Mouse (Mus musculus) retina, embryonic 14.5 days (tissue): ENCODE results near the gene Ccdc28b.

ENCODE experiments used
- DNase-seq: peaks from one replicate; pipeline ENCODE4 v3.0.0-alpha.2; 2015; ENCODE audit warnings: low spot score

The Ccdc28b gene

GRCm38 (mm10) chr4:129622803-129623535, 778 bp downstream of the Ccdc28b start:
- DNase-seq, result peak; percentile 20

DNA sequence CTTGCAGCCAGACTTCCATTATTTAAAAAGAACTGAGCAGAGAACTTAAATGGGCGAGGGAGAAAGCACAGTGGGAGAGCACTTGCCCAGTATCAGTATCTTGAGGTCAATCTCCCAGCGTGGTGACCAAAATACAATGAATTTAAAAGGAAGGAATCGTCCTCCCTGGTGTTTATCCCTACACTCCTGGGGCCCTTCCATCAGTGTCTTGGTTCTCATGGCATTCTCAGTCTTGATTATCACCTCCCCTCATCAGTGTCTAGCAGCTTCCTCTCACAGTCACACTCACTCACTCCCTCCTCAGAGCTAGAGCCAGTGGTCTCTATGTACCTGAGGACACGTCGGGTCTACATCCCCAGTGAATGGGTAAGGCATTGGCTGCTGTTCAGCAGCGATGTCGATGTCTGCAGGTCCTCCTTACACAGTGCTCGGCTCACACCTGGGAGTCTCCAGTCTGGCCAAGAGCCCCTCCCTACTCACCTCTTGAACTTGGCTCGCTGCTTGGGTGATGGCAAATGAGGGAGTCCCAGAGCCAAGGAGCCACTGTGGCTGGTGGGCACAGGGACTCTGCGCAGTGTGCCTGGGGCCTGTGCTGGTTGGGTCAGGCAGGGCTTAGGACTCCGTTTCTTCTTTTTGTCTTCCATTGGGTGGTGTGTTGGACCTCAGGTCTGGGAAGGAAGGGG, 1.5 kb downstream of the Ccdc28b start:
- DNase-seq, result no peak

- DNase-seq, result no peak
Measured at GRCm38 (mm10) chr4:129621283-129621841, 2.4 kb downstream of the Ccdc28b start.

DNA sequence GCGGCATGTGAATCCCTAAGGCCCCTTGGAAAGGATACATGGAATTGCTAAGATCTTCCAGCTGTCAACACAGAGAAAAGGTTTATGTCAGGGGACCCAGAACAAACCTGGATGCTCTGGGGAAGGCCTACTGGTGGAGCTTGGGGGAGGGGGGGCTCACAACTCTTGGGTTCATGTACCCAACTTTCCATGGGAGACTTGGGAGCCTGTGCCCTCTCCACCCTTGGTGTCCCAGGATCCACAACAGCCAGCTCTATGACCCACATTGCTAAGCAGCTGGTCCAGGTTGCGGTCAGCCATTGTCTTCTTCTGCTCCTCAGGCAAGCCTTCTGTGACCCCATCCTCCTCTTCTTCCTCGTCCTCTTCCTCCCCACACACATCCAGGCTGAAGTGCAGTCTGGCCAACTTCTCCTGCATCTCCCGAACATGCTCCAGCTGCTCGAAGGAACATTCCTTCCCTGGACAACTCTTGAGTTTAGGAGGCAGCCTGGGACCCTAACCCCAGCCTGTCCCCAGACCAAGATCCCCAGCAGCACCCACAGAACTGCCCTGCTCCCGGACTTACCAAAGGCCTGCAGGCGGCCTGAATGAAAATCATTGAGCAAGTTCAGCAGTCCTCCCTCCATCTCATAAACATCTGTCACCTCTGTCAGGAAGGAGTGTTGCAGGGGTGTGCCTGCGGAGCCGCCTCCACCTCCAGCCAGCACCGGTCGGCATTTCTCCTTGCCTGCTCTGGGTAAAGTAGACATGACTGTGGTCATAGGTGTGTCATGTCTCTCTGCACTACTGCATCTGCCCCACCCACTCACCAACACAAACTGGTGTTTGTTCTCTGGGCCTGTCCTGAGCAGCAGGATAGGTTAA, 3.1 kb downstream of the Ccdc28b start:
- DNase-seq, result no peak

GRCm38 (mm10) chr4:129618786-129619691, 4.7 kb downstream of the Ccdc28b start, which contains the start of gene Iqcc:
Iqcc (minus strand) TSS chr4:129619099.
- peak; percentile 92 for DNase-seq

- no peak for DNase-seq
Measured at GRCm38 (mm10) chr4:129618031-129618430, 5.7 kb downstream of the Ccdc28b start.

DNA sequence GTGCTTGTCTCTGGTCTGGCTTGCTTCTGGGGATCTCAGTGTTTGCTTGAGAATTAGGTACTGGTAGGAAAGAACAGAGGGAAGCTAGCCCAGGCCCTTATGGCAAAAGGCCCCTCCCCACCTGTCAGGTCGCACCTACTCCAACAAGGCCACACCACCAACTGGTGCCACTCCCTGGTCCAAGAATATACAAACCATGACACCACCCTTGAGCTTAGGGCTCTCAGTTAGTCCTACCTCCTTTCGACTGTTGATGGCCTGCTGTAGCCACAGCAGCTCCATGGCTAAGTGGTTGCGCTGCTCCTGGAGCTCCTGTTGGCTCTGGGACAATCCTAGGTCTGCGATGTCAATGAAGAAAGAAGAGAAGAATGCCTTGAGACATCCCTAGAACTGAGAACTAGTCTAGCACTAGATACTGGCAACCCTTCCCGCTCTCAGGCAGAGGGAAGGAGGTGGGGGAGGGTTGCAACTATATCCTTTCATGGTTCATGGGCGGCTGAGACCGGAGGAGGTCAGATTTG, 6.6 kb downstream of the Ccdc28b start:
- DNase-seq, result no peak

DNA sequence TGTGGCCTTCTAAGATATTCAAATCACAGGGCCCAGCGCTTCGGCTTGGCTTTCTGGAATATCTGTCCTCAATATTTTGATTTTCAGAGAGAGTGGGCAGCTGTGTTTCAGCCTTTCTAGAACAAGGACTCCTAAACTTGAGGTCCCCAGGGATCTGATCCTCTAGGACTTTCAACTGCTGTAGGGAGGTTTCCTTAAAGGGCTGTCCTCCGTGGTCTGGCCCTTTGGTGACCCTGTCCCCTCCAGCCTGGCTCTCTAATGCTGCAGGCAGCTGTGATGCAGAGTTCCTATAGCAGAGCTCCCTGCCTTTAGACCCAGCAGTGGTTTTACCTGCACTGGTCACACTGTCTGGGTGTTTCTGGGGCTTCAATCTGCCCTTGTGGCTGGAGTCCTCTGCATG, 7.1 kb downstream of the Ccdc28b start:
- DNase-seq, result no peak

DNA sequence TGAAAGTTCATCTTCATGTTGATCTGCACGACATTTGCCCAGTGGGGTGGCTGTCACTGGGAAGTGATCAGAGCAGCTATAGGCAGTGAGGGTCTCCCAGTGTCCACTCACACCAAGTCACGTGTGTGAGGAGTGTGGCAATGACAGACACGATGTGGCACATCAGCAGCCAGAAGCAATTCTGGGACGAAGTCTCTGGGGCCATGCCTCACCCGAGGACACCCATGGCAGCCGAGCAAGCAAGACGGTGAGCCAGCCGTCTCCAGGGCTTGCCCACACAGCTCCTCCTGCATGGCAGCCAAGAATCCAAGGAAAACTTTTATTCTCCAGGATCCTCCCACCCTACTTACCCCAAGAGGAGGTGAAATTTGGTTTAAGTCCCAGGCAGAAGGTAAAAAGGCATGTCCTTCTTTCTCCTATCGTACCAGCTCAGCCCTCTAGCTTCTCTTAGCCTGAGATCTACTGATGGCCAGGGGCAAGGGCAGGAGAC, 7.9 kb downstream of the Ccdc28b start:
- DNase-seq, result no peak

- DNase-seq, result no peak
Measured at GRCm38 (mm10) chr4:129614093-129614492, 9.7 kb downstream of the Ccdc28b start, which contains the start of gene Dcdc2b. Dcdc2b (minus strand) TSS chr4:129614257.

DNA sequence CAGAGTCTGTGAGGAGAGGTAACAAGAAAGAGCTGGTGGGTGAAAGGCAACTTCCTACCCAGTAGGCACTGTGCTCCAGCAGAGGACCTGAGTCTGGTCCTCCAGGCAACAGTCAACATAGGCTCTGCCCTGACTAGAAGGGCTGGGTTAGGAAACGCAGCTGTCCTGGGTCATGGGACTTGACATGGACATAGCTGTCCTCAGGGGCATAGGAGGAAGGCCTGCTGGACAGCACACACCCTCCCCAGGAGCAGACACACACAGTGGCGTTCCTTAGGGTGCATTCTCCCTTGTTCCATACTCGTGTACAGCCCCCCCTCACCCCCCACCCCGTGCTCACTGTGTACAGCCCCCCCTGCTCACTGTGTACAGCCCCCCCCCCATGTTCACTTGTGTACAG, 13.3 kb downstream of the Ccdc28b start:
- no peak for DNase-seq

GRCm38 (mm10) chr4:129610026-129610425, 13.7 kb downstream of the Ccdc28b start:
- no peak for DNase-seq

GRCm38 (mm10) chr4:129609139-129609631, 14.6 kb downstream of the Ccdc28b start:
- no peak for DNase-seq

DNA sequence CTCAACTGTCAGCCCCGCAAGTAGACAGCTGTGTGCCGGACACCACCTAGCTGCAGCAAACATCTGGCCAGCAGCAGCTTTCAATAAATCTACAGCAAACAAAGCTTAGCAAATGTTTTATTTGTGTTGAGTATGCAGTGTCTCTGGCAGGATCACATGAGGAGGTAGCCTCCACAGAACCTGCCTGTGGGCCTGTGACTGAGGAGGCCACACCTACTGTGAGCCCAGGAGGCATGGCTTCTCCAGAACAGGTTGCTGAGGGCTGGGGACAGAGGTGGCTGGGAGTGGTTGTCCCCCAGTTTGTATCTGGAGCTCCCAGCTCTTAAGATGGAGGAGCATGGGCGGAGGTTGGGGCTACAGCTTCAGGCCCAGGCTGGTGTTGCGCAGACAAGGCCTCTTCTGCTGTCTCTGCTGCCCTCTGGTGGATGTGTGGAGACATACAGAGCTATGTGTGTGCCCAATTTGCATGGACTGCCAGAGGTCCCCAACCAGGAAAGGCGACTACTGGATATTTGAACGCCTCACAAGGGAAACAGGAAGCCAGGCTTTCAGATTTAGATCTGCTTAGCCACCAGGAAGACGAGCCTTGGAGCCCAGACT, 15.2 kb downstream of the Ccdc28b start:
- peak; percentile 95 for DNase-seq

GRCm38 (mm10) chr4:129600233-129601158, 23.3 kb downstream of the Ccdc28b start, which contains the start of the genes Eif3i and Tmem234:
Eif3i (minus strand) TSS chr4:129600648.
Tmem234 (plus strand) TSS chr4:129600668.
- DNase-seq, result peak; percentile 85

DNA sequence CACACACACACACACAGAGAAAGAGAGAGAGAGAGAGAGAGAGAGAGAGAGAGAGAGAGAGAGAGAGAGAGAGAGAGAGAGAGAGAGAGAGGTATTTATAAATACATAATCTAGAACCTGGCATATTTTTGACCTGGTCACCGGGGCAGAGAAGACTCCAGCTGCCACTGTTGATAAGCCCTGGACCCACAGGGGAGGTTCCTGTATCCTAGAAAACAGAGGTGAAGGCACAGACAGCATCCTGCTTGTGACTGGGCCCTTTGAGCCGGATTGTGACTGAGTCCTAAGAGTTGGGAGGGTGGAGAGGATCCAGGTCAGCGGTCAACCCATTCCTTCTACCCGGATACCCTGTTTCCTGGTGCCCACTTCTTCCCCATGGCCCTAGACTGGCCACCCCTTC, 34.9 kb downstream of the Ccdc28b start:
- DNase-seq, result no peak

GRCm38 (mm10) chr4:129586943-129587342, 36.8 kb downstream of the Ccdc28b start:
- DNase-seq, result no peak

DNA sequence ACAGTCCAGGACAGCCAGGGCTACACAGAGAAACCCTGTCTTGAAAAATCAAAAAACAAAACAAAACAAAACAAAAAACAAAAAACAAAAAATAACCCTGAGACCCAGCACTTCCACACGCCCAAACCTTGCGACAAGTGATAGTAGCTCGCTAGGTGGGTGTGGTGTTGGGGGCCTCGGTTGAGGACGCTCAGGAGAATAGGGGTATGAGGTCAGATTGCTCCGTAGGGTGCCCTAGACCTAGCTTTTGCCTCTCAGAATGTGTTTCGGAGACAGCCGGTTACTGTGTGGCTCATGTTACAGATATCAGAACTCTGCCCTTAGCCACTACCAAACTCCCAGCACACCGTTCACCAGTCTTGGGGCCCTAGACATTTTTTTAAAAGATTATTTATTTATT, 38.0 kb downstream of the Ccdc28b start:
- no peak for DNase-seq
